Mouse (Mus musculus) bone marrow macrophage, adult 2 months (primary cell): ENCODE measurements around the gene Caln1. TPM values are rescaled to one million over a fixed set of nuclear protein-coding genes. Genes with fewer than 3 reads are reported as not detected.

Experiments
- H3K27ac ChIP-seq: 2 replicates; pipeline ENCODE4 v1.5.1; 2012; ENCODE audit warnings: low read depth, low read length; ENCODE audit not compliant: insufficient read depth
- H3K4me1 ChIP-seq: 2 replicates; pipeline ENCODE4 v1.6.1; 2012; ENCODE audit warnings: low read length; ENCODE audit not compliant: control insufficient read depth, insufficient read depth
- H3K4me3 ChIP-seq: 2 replicates; pipeline ENCODE4 v1.5.1; 2012; ENCODE audit warnings: mild to moderate bottlenecking, low read length, moderate library complexity; ENCODE audit not compliant: insufficient read depth
- CTCF ChIP-seq: IDR thresholded peaks from 2 replicates; pipeline ENCODE4 v1.5.1; 2012; ENCODE audit warnings: low read depth, mild to moderate bottlenecking, low read length, moderate library complexity
- POLR2A ChIP-seq: IDR thresholded peaks from 2 replicates; pipeline ENCODE4 v1.6.1; 2012; ENCODE audit warnings: mild to moderate bottlenecking, low read depth, low read length, borderline replicate concordance
- polyA plus RNA-seq: library from polyadenylated mRNA; stranded (reverse); fragments of >200 nt; gene quantifications from 2 replicates; pipeline ENCODE4 v1.2.4, GENCODE M21; 2012; ENCODE audit not compliant: missing spikeins, insufficient read depth, insufficient read length

Caln1 gene
- polyA plus RNA-seq, 1 experiment, result not detected

- TF ChIP-seq POLR2A (no peak), CTCF (no peak)
- H3K4me3 ChIP-seq, result no peak overlapping the region
- H3K4me1 ChIP-seq, result no peaks in the 10 kb centered on the region
- H3K27ac ChIP-seq, result no peak overlapping the region
Measured at GRCm38 (mm10) chr5:130386418-130386817, 17.2 kb downstream of the Caln1 start.

- TF ChIP-seq CTCF, result no peak
- TF ChIP-seq POLR2A, result no peak
- H3K4me1 ChIP-seq, result no peaks in the 10 kb centered on the region
- H3K4me3 ChIP-seq, result no peak overlapping the region
- H3K27ac ChIP-seq, result no peak overlapping the region
Measured at GRCm38 (mm10) chr5:130393618-130394355, 24.5 kb downstream of the Caln1 start.

- H3K27ac ChIP-seq, result no peak overlapping the region
- TF ChIP-seq CTCF, result no peak
- TF ChIP-seq POLR2A, result no peak
- no peaks in the 10 kb centered on the region for H3K4me1 ChIP-seq
- H3K4me3 ChIP-seq, result no peak overlapping the region
Measured at GRCm38 (mm10) chr5:130394386-130394785, 25.1 kb downstream of the Caln1 start.

GRCm38 (mm10) chr5:130395142-130395541 lies 25.9 kb downstream of the Caln1 start:
- Histone ChIP-seq H3K4me3 (no peak overlapping the region), H3K27ac (no peak overlapping the region), H3K4me1 (no peaks in the 10 kb centered on the region)
- no peak for TF ChIP-seq POLR2A
- no peak for TF ChIP-seq CTCF

GRCm38 (mm10) chr5:130400136-130400917 lies 31.1 kb downstream of the Caln1 start:
- no peaks in the 10 kb centered on the region for H3K4me1 ChIP-seq
- TF ChIP-seq POLR2A, result no peak
- no peak for TF ChIP-seq CTCF
- no peak overlapping the region for H3K4me3 ChIP-seq
- no peak overlapping the region for H3K27ac ChIP-seq

- TF ChIP-seq CTCF (peak; percentile 43; the same call in 1 of the 2 replicates), POLR2A (no peak)
- H3K4me3 ChIP-seq, result no peak overlapping the region
- no peak overlapping the region for H3K27ac ChIP-seq
- no peaks in the 10 kb centered on the region for H3K4me1 ChIP-seq
Measured at GRCm38 (mm10) chr5:130405201-130405600, 35.9 kb downstream of the Caln1 start.

- Histone ChIP-seq H3K4me3 (no peak overlapping the region), H3K4me1 (no peaks in the 10 kb centered on the region), H3K27ac (no peak overlapping the region)
- no peak for TF ChIP-seq CTCF
- TF ChIP-seq POLR2A, result no peak
Measured at GRCm38 (mm10) chr5:130409706-130410105, 40.5 kb downstream of the Caln1 start.

GRCm38 (mm10) chr5:130411516-130411915 lies 42.3 kb downstream of the Caln1 start:
- H3K4me1 ChIP-seq, result no peaks in the 10 kb centered on the region
- no peak overlapping the region for H3K27ac ChIP-seq
- TF ChIP-seq POLR2A (no peak), CTCF (no peak)
- H3K4me3 ChIP-seq, result no peak overlapping the region

GRCm38 (mm10) chr5:130447438-130447837 lies 78.2 kb downstream of the Caln1 start:
- Histone ChIP-seq H3K27ac (no peak overlapping the region), H3K4me1 (no peaks in the 10 kb centered on the region), H3K4me3 (no peak overlapping the region)
- no peak for TF ChIP-seq CTCF
- TF ChIP-seq POLR2A, result no peak

- H3K4me1 ChIP-seq, result no peaks in the 10 kb centered on the region
- no peak overlapping the region for H3K27ac ChIP-seq
- no peak overlapping the region for H3K4me3 ChIP-seq
- TF ChIP-seq POLR2A, result no peak
- no peak for TF ChIP-seq CTCF
Measured at GRCm38 (mm10) chr5:130448491-130448890, 79.2 kb downstream of the Caln1 start.
